Mouse (Mus musculus): ENCODE data around the gene Zfp706.

DNA sequence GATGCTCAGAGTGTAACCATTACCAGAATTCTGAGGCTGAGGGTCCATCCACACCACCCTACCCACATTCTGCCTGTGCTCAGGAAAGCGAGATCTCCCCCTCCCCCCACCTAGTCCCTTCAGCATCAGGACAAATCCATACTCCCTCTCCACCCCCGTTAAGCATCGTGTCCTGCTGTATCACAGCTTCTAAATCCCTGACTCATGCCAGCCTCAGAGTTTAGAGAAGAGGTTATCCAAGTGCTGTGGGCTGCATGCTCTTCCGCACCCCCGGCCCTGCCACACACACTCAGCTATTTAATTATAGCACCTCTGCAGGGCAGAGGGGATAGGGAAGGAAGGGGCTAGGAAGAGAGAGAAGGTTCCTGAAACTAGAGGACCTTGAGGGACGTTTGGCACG, 40.6 kb downstream of the Zfp706 start:
- no peak for TF ChIP-seq CTCF (IDR thresholded peaks at IDR 0.05; ENCODE audit: low read depth)
- TF ChIP-seq EP300 (IDR thresholded peaks at IDR 0.05; ENCODE audit: low read depth), result no peak

Data from heart, postnatal 0 days (tissue).